Mouse (Mus musculus): ENCODE data around the gene Arl6ip4.

The Arl6ip4 gene

GRCm38 (mm10) chr5:124115990-124116845 lies at the start of gene Arl6ip4:
TSS of gene Arl6ip4 (plus strand) at chr5:124116089.
- DNase-seq, result peak; percentile 97

DNA sequence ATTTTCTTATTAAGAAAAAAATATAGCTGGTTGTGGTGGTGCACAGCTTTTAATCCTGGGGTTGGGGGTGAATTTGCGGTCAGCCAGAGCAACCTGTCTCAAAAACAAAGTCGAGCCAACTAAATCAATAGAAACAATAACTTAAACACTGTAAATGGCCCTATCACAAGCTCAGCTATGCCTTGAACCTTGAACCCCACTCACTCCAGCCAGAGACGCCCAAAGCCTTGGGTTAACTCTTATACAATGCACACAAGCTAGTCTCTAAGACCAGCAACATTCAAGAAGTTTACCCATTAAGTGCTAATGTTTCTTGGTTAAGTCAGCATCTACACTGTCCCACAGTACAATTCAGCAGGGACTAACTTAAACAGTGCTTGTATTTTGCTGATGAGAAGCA lies 46.2 kb upstream of the Arl6ip4 start:
- DNase-seq, result no peak

GRCm38 (mm10) chr5:124073682-124074081 lies 42.2 kb upstream of the Arl6ip4 start:
- DNase-seq, result no peak

GRCm38 (mm10) chr5:124074845-124075307 lies 41.0 kb upstream of the Arl6ip4 start:
- DNase-seq, result peak; percentile 96

- DNase-seq, result no peak
Measured at GRCm38 (mm10) chr5:124075716-124076115, 40.2 kb upstream of the Arl6ip4 start.

- no peak for DNase-seq
Measured at GRCm38 (mm10) chr5:124076559-124076958, 39.3 kb upstream of the Arl6ip4 start.

DNA sequence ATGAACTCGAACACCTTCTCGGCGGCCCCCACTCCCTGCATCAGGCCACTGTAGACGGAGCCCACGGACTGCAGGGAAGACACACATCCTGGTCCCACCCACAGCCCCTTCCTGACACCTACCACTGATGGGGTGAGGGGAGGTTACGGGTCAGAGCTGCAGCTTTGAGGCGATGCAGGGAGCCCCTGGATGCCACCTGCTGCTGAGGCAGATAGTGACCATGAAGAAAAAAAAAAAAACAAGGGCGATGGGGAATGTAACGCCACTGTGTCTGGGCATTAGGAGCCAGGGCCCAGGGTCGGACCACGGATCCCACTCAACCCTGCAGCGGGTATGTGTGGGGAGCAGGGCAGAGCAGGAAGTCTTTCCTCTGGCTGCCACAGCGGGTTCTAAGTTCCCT lies 38.6 kb upstream of the Arl6ip4 start:
- DNase-seq, result no peak

- DNase-seq, result no peak
Measured at GRCm38 (mm10) chr5:124077856-124078460, 37.9 kb upstream of the Arl6ip4 start.

- DNase-seq, result no peak
Measured at GRCm38 (mm10) chr5:124078794-124079416, 37.0 kb upstream of the Arl6ip4 start.

- DNase-seq, result no peak
Measured at GRCm38 (mm10) chr5:124079880-124080279, 36.0 kb upstream of the Arl6ip4 start.

DNA sequence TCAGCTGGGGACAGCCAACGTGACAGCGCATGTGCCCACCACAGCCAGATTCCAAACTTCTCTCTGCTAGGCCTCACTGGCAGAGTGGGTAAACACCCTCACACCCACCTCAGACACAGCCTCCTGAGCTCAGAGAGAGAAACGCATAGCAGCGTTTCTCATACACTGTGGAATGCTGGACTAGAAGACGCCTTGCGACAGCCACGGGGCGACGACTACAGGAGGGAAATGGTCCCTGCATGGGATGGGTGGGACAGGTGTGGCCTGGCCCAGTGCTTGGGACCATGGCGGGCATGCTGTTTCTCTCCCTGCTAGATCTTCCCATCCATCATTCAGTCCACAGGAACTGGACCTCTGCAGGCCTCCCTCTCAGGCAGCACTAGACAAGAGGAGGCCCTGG lies 33.4 kb upstream of the Arl6ip4 start:
- DNase-seq, result no peak

DNA sequence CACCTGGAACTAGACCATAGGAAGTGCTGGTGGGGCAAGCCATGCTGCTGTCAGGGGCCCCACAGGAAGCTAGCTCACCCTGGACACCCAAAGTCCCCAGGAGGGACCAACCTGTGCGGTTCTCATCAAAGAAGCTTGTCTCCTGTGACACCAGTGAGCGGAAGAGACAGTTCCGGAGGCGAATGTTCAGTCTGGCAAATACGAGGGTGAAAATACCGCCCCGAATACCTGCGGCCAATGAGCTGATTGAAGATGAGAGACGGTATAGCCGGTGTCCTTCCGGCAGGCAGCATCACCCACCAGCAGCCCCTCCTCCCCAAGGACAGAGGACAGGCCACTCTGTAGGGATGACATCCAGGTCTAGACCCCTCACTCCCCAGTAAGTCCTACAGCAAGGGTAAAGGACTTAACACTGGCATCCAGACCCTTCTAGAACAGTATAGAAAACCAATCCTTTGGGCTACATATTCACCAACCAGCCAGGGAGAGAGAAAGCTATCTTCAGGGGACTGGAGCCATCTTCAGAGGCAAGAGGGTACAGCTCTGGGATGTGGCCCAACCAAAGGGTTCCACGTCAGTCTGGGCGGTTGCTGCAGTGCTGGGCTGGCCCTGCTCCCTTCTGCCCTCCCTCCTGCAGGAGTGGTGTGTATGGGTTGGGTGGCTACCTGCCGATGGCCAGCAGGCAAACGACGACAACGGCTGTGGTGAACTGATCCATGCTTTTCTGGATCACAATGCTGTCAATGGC lies 32.8 kb upstream of the Arl6ip4 start:
- DNase-seq, result no peak

DNA sequence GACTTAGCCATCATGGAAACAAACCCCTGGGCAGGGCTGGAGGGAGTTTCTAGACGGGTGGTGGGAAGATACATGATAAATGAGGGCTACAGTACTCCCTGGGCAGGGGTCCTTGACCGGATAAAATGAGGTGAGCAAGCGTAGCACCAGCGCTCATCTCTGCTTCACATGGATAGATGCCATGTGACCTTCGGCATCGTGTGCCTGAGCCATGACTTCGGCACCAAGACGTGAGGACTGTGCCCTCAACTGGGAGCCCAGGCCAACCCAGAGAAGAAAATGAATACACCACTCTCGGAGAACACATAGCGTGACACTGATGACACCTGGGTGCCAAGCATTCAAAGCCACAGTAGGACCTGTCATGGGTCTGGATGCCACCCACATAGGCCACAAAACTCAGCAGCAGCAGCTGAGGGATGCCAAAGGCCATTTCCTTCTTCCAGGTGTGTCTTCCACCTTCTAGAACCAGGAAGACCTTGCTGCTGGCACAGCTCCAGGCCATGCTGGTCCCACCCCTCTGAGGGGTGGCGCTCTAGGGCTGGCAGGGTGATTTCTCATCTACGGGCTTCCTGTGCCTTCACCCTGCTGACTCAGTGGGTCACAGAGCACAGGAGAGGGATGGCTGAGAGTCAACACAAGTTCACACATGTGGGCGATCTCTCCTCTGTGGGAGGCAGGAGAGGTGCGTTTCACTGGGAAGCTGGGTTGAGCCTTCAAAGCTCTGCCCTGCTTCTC lies 31.9 kb upstream of the Arl6ip4 start:
- no peak for DNase-seq

DNA sequence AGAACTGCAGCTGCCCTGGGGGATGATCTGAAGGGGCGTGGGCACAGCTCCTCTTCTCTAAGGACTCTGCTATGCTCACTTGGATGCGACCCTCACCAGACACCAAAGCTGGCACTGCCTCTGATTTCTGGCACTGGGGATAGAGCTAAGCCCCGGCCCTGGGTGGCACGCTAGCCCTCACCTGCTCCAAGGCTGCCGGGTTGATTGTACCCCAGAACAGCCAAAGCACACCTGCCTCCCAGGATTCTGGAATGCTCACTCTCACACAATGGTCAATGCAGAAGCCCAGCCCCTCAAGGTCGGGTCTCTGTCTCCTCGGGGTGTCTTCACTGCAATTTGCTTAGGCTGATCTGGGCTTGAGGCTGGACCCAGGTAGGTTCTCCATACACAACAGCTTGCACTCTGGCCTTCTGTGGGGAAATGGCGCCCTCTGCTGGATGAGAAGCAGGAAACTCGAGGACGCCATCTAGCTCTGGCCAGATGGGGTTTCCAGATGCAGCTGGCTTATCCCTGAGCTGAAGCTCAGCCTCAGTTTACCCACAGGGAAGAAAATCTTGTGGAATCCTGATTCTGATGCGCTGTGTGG lies 31.2 kb upstream of the Arl6ip4 start:
- peak; percentile 97 for DNase-seq

- DNase-seq, result no peak
Measured at GRCm38 (mm10) chr5:124085513-124085912, 30.4 kb upstream of the Arl6ip4 start.

DNA sequence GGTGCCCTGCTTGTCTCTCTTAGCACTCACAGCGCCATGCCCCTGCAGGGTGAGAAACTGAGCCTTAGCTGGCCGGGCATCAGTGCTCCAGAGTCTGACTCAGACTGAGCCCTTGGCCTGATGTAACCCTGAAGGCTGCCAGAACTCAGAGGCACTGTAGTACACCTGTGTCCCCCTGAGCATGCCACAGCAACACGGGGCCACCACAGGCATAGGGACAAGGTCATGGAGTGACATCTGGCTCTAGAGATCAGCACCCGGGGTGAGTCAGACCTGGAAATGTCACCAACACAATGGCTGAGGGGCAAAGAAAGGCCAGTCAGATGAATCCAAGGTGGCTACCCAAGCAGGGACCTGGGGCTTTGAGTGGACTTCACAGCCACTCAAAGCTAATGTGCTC lies 29.0 kb upstream of the Arl6ip4 start:
- DNase-seq, result no peak

GRCm38 (mm10) chr5:124089868-124090267 lies 26.0 kb upstream of the Arl6ip4 start:
- no peak for DNase-seq

- peak; percentile 89 for DNase-seq
Measured at GRCm38 (mm10) chr5:124091951-124092406, 23.9 kb upstream of the Arl6ip4 start.

- peak; percentile 96 for DNase-seq
Measured at GRCm38 (mm10) chr5:124093120-124093794, 22.6 kb upstream of the Arl6ip4 start.

- peak; percentile 92 for DNase-seq
Measured at GRCm38 (mm10) chr5:124093852-124094604, 21.9 kb upstream of the Arl6ip4 start.

All from heart, adult 11 months (tissue).